Mouse (Mus musculus): ENCODE data around the gene Slc44a4. TPM values are rescaled to one million over a fixed set of nuclear protein-coding genes. Genes with fewer than 3 reads are reported as not detected.
"Not testable (repeated sequence)": the region's sequence is repeated elsewhere in the genome, so short reads cannot be mapped to it uniquely, and the experiment has no call there.

Gene Slc44a4
- polyA plus RNA-seq, 2 experiments, result 1.0 to 2.7 TPM

DNA sequence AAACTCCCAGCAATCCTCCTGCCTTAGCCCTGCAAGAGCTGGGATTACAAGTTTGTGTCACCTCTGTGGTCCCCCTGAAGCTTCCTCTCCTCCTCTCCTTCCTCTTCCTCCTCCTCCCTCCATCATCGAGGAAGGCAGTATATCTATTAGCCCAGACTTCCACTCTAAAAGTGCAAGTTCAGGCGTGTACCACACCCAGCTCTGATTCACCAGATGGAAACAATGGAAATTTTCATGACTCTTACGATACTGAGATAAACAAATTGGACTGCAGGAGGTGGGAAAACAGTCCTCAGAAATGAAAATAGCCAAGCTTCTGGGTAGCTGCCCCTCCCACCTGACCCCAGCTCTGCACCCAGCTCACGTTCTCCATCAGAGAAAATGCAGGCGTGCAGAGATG is 51.4 kb downstream of the Slc44a4 start:
- no peak for DNase-seq (ENCODE audit: low read depth in 3 of 3, low spot score in 3 of 3)
- Histone ChIP-seq H3K27ac (no peak overlapping the region), H3K9me3 (ENCODE audit: control insufficient read depth, low read length) (no peaks in the 10 kb centered on the region), H3K9ac (replicated peaks) (no peak overlapping the region), H3K4me2 (ENCODE audit: low read depth) (no peak overlapping the region), H3K36me3 (replicated peaks; ENCODE audit: control insufficient read depth, insufficient read depth, low read depth) (no peaks in the 10 kb centered on the region), H3K4me1 (replicated peaks; ENCODE audit: control insufficient read depth in 2 of 2, insufficient read depth in 2 of 2, low read length in 1 of 2) (no peaks in the 10 kb centered on the region), H3K27me3 (ENCODE audit: control insufficient read depth, insufficient read depth, low read length) (peaks cover 32% of the 10 kb centered on the region), H3K4me3 (ENCODE audit: insufficient read depth in 1 of 2, low read depth in 2 of 2, low read length in 2 of 2) (no peak overlapping the region)
- ATAC-seq (ENCODE audit: insufficient read depth), result no peak
- TF ChIP-seq EP300 (IDR thresholded peaks at IDR 0.05; ENCODE audit: low read depth) (no peak), CTCF (IDR thresholded peaks at IDR 0.05; ENCODE audit: low read depth) (no peak)
- WGBS (ENCODE audit: insufficient replicate concordance), result 37% methylated on average over 5 of the region's 5 CpGs

DNA sequence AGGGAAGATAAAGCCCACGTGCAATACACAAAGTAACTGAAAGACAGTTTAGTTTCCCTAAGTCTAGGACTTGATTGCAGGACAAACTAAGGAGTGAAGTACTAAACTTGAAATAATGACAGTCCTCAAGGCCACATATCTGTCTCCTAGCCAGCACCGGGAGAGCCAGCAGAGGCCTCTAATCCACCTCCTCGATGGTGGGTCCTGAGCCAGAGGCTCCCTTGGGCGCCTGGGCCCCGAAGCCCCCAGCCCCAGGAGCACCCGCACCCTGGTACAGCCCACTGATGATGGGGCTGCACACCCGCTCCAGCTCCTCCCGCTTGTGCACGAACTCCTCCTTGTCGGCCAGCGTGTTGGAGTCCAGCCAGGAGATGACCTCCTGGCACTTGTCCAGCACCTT is 55.6 kb downstream of the Slc44a4 start, which contains the start of gene Gm20481:
Gene Gm20481, plus strand, starts transcription at position 91 of the 400 bp plus-strand sequence.
- H3K4me2 ChIP-seq (ENCODE audit: low read depth); H3K4me1 ChIP-seq (replicated peaks; ENCODE audit: control insufficient read depth in 2 of 2, insufficient read depth in 2 of 2, low read length in 1 of 2); DNase-seq (ENCODE audit: low read depth in 3 of 3, low spot score in 3 of 3); H3K36me3 ChIP-seq (replicated peaks; ENCODE audit: control insufficient read depth, insufficient read depth, low read depth); H3K9me3 ChIP-seq (ENCODE audit: control insufficient read depth, low read length); H3K4me3 ChIP-seq (ENCODE audit: insufficient read depth in 1 of 2, low read depth in 2 of 2, low read length in 2 of 2); H3K9ac ChIP-seq (replicated peaks); ATAC-seq (ENCODE audit: insufficient read depth); H3K27ac ChIP-seq: not testable (repeated sequence)
- WGBS (ENCODE audit: insufficient replicate concordance), result 49% methylated on average over 7 of the region's 11 CpGs
- peaks cover 26% of the 10 kb centered on the region for H3K27me3 ChIP-seq (ENCODE audit: control insufficient read depth, insufficient read depth, low read length)

DNA sequence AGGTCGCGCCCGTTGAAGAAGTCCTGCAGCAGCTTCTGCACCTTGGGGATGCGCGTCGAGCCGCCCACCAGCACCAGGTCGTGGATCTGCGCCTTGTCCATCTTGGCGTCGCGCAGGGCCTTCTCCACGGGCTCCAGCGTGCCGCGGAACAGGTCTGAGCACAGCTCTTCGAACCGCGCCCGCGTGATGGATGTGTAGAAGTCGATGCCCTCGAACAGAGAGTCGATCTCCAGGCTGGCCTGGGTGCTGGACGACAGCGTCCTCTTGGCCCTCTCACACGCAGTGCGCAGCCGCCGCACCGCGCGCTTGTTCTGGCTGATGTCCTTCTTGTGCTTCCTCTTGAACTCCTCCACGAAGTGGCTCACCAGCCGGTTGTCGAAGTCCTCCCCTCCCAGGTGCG is 56.6 kb downstream of the Slc44a4 start:
- not testable (repeated sequence) for H3K4me3 ChIP-seq (ENCODE audit: insufficient read depth in 1 of 2, low read depth in 2 of 2, low read length in 2 of 2); ATAC-seq (ENCODE audit: insufficient read depth); H3K9me3 ChIP-seq (ENCODE audit: control insufficient read depth, low read length); H3K4me2 ChIP-seq (ENCODE audit: low read depth); DNase-seq (ENCODE audit: low read depth in 3 of 3, low spot score in 3 of 3); H3K27ac ChIP-seq; H3K4me1 ChIP-seq (replicated peaks; ENCODE audit: control insufficient read depth in 2 of 2, insufficient read depth in 2 of 2, low read length in 1 of 2); H3K36me3 ChIP-seq (replicated peaks; ENCODE audit: control insufficient read depth, insufficient read depth, low read depth); H3K9ac ChIP-seq (replicated peaks)
- H3K27me3 ChIP-seq (ENCODE audit: control insufficient read depth, insufficient read depth, low read length), result peaks cover 26% of the 10 kb centered on the region
- WGBS (ENCODE audit: insufficient replicate concordance), result 33% methylated on average over 24 of the region's 37 CpGs

DNA sequence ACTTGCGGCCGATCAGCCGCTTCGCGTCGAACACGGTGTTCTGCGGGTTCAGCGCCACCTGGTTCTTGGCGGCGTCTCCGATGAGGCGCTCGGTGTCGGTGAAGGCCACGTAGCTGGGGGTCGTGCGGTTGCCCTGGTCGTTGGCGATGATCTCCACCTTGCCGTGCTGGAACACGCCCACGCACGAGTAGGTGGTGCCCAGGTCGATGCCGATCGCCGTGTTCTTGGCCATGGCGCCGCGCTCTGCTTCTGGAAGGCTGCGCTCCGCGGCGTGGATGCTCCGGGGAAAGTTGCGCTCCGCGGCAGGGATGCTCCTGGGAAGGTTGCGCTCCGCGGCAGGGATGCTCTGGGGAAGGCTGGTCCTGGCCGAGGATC is 57.4 kb downstream of the Slc44a4 start:
- H3K9me3 ChIP-seq (ENCODE audit: control insufficient read depth, low read length); H3K4me1 ChIP-seq (replicated peaks; ENCODE audit: control insufficient read depth in 2 of 2, insufficient read depth in 2 of 2, low read length in 1 of 2); H3K27ac ChIP-seq; DNase-seq (ENCODE audit: low read depth in 3 of 3, low spot score in 3 of 3); H3K36me3 ChIP-seq (replicated peaks; ENCODE audit: control insufficient read depth, insufficient read depth, low read depth); H3K9ac ChIP-seq (replicated peaks): not testable (repeated sequence)
- peak overlapping the region in 1 of 2 experiments; percentile 25; a peak in 1 of 4 replicates for H3K4me3 ChIP-seq (ENCODE audit: insufficient read depth in 1 of 2, low read depth in 2 of 2, low read length in 2 of 2)
- 1% methylated on average over 21 of the region's 43 CpGs for whole genome bisulfite sequencing (ENCODE audit: insufficient replicate concordance)
- H3K27me3 ChIP-seq (ENCODE audit: control insufficient read depth, insufficient read depth, low read length), result peaks cover 26% of the 10 kb centered on the region
- H3K4me2 ChIP-seq (ENCODE audit: low read depth), result peak overlapping the region; percentile 72; the same call in 1 of the 2 replicates
- ATAC-seq (ENCODE audit: insufficient read depth), result peak; percentile 39; the same call in 1 of the 2 replicates

DNA sequence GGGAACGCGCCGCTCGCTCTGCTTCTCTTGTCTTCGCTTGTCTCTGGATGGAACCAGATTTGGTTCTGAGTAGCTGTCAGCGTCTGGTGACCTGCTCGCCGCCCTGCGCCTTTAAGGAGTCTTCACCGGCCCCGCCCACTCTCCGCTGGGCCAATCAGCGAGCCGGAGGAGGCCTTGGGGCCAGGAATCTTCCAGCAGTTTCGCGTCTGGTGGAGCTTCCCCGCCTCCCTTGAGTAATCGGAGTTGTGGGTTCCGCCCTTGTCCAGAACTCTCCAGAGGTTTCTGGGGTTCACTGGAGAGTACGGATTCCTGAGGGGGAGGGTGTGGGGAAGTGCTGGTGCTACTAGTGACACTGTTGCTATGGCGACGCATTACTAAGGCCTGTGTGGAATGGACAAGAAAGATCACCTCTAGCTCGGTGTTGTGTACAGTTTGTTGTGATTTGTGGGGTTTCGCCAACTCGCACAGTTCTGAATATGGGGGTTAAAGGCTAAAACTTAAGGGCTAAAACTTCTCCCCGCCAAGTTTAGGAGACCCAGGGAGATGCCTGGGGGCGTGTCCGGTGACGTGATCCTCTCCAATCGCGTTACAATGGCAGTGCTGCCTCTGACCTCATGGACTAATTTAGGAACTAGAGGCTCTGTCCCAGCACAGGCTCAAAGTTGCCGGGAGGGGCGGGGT is 57.9 kb downstream of the Slc44a4 start, which contains the start of the genes Hspa1a and Hspa1l:
Gene Hspa1a, minus strand, starts transcription at position 88 of the 681 bp plus-strand sequence.
Gene Hspa1l, plus strand, starts transcription at position 635 of the 681 bp plus-strand sequence.
- WGBS (ENCODE audit: insufficient replicate concordance), result under 1% methylated on average over 30 of the region's 33 CpGs
- H3K9me3 ChIP-seq (ENCODE audit: control insufficient read depth, low read length); H3K27ac ChIP-seq; H3K36me3 ChIP-seq (replicated peaks; ENCODE audit: control insufficient read depth, insufficient read depth, low read depth); H3K4me1 ChIP-seq (replicated peaks; ENCODE audit: control insufficient read depth in 2 of 2, insufficient read depth in 2 of 2, low read length in 1 of 2); H3K9ac ChIP-seq (replicated peaks): not testable (repeated sequence)
- DNase-seq (ENCODE audit: low read depth in 3 of 3, low spot score in 3 of 3) (peak in 1 of 3 experiments; percentile 60), ATAC-seq (ENCODE audit: insufficient read depth) (peak; percentile 91)
- Histone ChIP-seq H3K4me3 (ENCODE audit: insufficient read depth in 1 of 2, low read depth in 2 of 2, low read length in 2 of 2) (peak within 1 kb of the TSS; percentile 35 to 39), H3K4me2 (ENCODE audit: low read depth) (peak within 1 kb of the TSS; percentile 72), H3K27me3 (ENCODE audit: control insufficient read depth, insufficient read depth, low read length) (peaks cover 26% of the 10 kb centered on the region)
